Mouse (Mus musculus) naive thymus-derived CD4-positive, alpha-beta T cell, adult 2 months (primary cell): ENCODE results near the gene Nceh1.
"Not testable (repeated sequence)": the region's sequence is repeated elsewhere in the genome, so short reads cannot be mapped to it uniquely, and the experiment has no call there.

Source experiments
- DNase-seq: peaks from one replicate; pipeline ENCODE4 v3.0.0-alpha.2; 2011; ENCODE audit warnings: low read depth

The Nceh1 gene

GRCm38 (mm10) chr3:27233361-27233760, 50.6 kb downstream of the Nceh1 start:
- DNase-seq: no peak

GRCm38 (mm10) chr3:27233841-27234240, 51.1 kb downstream of the Nceh1 start:
- DNase-seq: no peak

GRCm38 (mm10) chr3:27234976-27235375, 52.2 kb downstream of the Nceh1 start:
- no peak for DNase-seq

- DNase-seq: peak; percentile 80
Observed at GRCm38 (mm10) chr3:27237226-27237625, 54.5 kb downstream of the Nceh1 start.

GRCm38 (mm10) chr3:27238563-27238962, 55.8 kb downstream of the Nceh1 start:
- DNase-seq: no peak

GRCm38 (mm10) chr3:27239568-27239967, 56.8 kb downstream of the Nceh1 start:
- DNase-seq: no peak

GRCm38 (mm10) chr3:27241864-27242263, 59.1 kb downstream of the Nceh1 start:
- no peak for DNase-seq

GRCm38 (mm10) chr3:27246166-27246565, 63.4 kb downstream of the Nceh1 start:
- DNase-seq: no peak

- no peak for DNase-seq
Observed at GRCm38 (mm10) chr3:27247785-27248184, 65.0 kb downstream of the Nceh1 start.

GRCm38 (mm10) chr3:27249030-27249429, 66.3 kb downstream of the Nceh1 start:
- DNase-seq: no peak

GRCm38 (mm10) chr3:27250936-27251335, 68.2 kb downstream of the Nceh1 start:
- no peak for DNase-seq

- DNase-seq: peak; percentile 16
Observed at GRCm38 (mm10) chr3:27258461-27258860, 75.7 kb downstream of the Nceh1 start.

GRCm38 (mm10) chr3:27260393-27260792, 77.6 kb downstream of the Nceh1 start:
- no peak for DNase-seq

- DNase-seq: no peak
Observed at GRCm38 (mm10) chr3:27267327-27267726, 84.6 kb downstream of the Nceh1 start.

GRCm38 (mm10) chr3:27267887-27268286, 85.1 kb downstream of the Nceh1 start:
- no peak for DNase-seq

- DNase-seq: no peak
Observed at GRCm38 (mm10) chr3:27269151-27269550, 86.4 kb downstream of the Nceh1 start.

- peak; percentile 33 for DNase-seq
Observed at GRCm38 (mm10) chr3:27270160-27270962, 87.6 kb downstream of the Nceh1 start.

- DNase-seq: no peak
Observed at GRCm38 (mm10) chr3:27272926-27273745, 90.4 kb downstream of the Nceh1 start.

GRCm38 (mm10) chr3:27279286-27279925, 96.6 kb downstream of the Nceh1 start:
- DNase-seq: not testable (repeated sequence)

- no peak for DNase-seq
Observed at GRCm38 (mm10) chr3:27280280-27280749, 97.5 kb downstream of the Nceh1 start.

GRCm38 (mm10) chr3:27283071-27283713, 100.4 kb downstream of the Nceh1 start:
- no peak for DNase-seq

- DNase-seq: no peak
Observed at GRCm38 (mm10) chr3:27283796-27284195, 101.0 kb downstream of the Nceh1 start.
